Mouse (Mus musculus) small intestine, adult 2 months (tissue): ENCODE results near the gene Cse1l. TPM values are rescaled to one million over a fixed set of nuclear protein-coding genes. Genes with fewer than 3 reads are reported as not detected.

Experiments
- H3K27ac ChIP-seq: fragments of 200-500 bp; 2 replicates; pipeline ENCODE4 v1.5.1; 2012; ENCODE audit warnings: low read depth, low read length, control low read depth, inconsistent platforms; ENCODE audit not compliant: insufficient read depth
- H3K27me3 ChIP-seq: fragments of 200-500 bp; 2 replicates; pipeline ENCODE4 v1.6.1; 2012; ENCODE audit warnings: mild to moderate bottlenecking, moderate library complexity, low read length, inconsistent platforms; ENCODE audit not compliant: control insufficient read depth, insufficient read depth
- H3K36me3 ChIP-seq: fragments of 200-500 bp; 2 replicates; pipeline ENCODE4 v1.6.1; 2012; ENCODE audit warnings: mild to moderate bottlenecking, low read length, control low read depth, inconsistent platforms; ENCODE audit not compliant: control insufficient read depth, insufficient read depth
- H3K4me1 ChIP-seq: fragments of 200-500 bp; 2 replicates; pipeline ENCODE4 v1.6.1; 2012; ENCODE audit warnings: low read length, inconsistent platforms, mixed read lengths; ENCODE audit not compliant: control insufficient read depth, insufficient read depth, insufficient read length
- H3K4me3 ChIP-seq: fragments of 200-500 bp; 2 replicates; pipeline ENCODE4 v1.5.1; 2012; ENCODE audit warnings: low read depth, mild to moderate bottlenecking, control low read depth, inconsistent platforms, low read length, moderate library complexity
- POLR2A ChIP-seq: fragments of 200-500 bp; IDR thresholded peaks from 2 replicates; pipeline ENCODE4 v1.6.1; 2012; ENCODE audit warnings: low read depth, mild to moderate bottlenecking, control low read depth, inconsistent platforms, low read length, moderate library complexity
- WGBS: fragments of 180-500 bp; shearing (Covaris S2); methylation state at CpG from one replicate; pipeline ENCODE4 v1.1.7; 2018; 5-methylcytosine and 5-hydroxymethylcytosine counted together
- polyA plus RNA-seq: library from polyadenylated mRNA; depleted of rRNA; stranded (reverse); fragments of >200 nt; gene quantifications from 2 replicates; pipeline ENCODE4 v1.2.3, GENCODE M21; 2012; rRNA removed

Cse1l gene
- polyA plus RNA-seq, 1 experiment, result 3.5 TPM

- no peak for TF ChIP-seq POLR2A
- Histone ChIP-seq H3K27me3 (no peaks in the 10 kb centered on the region), H3K36me3 (no peaks in the 10 kb centered on the region; the same call in 1 of the 2 replicates), H3K27ac (peak overlapping the region; percentile 94), H3K4me3 (peak overlapping the region; percentile 85), H3K4me1 (peaks cover 5% of the 10 kb centered on the region; the same call in 1 of the 2 replicates)
- under 1% methylated on average over 28 of the region's 28 CpGs for WGBS
Observed at GRCm38 (mm10) chr2:166995021-166995795, 89.4 kb downstream of the Cse1l start.

Other genes with a start within 250 kb of the Cse1l start
- 15.8 and 20.1 TPM in 2 replicates for gene Prex1, start 192.2 kb upstream of the Cse1l start, polyA plus RNA-seq
- gene Trp53rkb, start 113.5 kb upstream of the Cse1l start, polyA plus RNA-seq, result 2.8 and 3.2 TPM in 2 replicates
- 6.8 and 11.6 TPM in 2 replicates for gene Arfgef2, start 100.5 kb upstream of the Cse1l start, polyA plus RNA-seq
- 5.3 and 9.8 TPM in 2 replicates for gene Stau1, start 90.3 kb downstream of the Cse1l start, polyA plus RNA-seq
- gene Ddx27, start 109.2 kb downstream of the Cse1l start, polyA plus RNA-seq, result 6.4 and 14.7 TPM in 2 replicates
- 21.0 and 56.0 TPM in 2 replicates for gene Znfx1, start 157.0 kb downstream of the Cse1l start, polyA plus RNA-seq